Mouse (Mus musculus) E14TG2a.4 (cell line): ENCODE measurements around the gene Dcun1d5.

Source experiments
- H3K27me3 ChIP-seq: 2 replicates; pipeline ENCODE4 v1.6.1; 2014; ENCODE audit warnings: low read length, control low read depth; ENCODE audit not compliant: insufficient read depth
- H3K36me3 ChIP-seq: 2 replicates; pipeline ENCODE4 v1.6.1; 2014; ENCODE audit warnings: low read length, control low read depth; ENCODE audit not compliant: insufficient read depth
- H3K4me1 ChIP-seq: replicated peaks from 2 replicates; pipeline ENCODE4 v1.6.1; 2014; ENCODE audit warnings: low read depth, low read length, control low read depth
- H3K4me3 ChIP-seq: replicated peaks from 2 replicates; pipeline ENCODE4 v1.5.1; 2014; ENCODE audit warnings: mild to moderate bottlenecking, low read length
- H3K9me3 ChIP-seq: 2 replicates; pipeline ENCODE4 v1.6.1; 2014; ENCODE audit warnings: low read length, control low read depth
- CTCF ChIP-seq: conservative IDR thresholded peaks from 2 replicates; pipeline ENCODE4 v1.5.1; 2014; ENCODE audit warnings: low read length
- NANOG ChIP-seq: IDR thresholded peaks from 2 replicates; pipeline ENCODE4 v1.6.1; 2014; ENCODE audit warnings: borderline replicate concordance, low read length, mixed read lengths
- POU5F1 ChIP-seq: IDR thresholded peaks from 2 replicates; pipeline ENCODE4 v1.6.1; 2014; ENCODE audit warnings: low read length, borderline replicate concordance

The Dcun1d5 gene

DNA sequence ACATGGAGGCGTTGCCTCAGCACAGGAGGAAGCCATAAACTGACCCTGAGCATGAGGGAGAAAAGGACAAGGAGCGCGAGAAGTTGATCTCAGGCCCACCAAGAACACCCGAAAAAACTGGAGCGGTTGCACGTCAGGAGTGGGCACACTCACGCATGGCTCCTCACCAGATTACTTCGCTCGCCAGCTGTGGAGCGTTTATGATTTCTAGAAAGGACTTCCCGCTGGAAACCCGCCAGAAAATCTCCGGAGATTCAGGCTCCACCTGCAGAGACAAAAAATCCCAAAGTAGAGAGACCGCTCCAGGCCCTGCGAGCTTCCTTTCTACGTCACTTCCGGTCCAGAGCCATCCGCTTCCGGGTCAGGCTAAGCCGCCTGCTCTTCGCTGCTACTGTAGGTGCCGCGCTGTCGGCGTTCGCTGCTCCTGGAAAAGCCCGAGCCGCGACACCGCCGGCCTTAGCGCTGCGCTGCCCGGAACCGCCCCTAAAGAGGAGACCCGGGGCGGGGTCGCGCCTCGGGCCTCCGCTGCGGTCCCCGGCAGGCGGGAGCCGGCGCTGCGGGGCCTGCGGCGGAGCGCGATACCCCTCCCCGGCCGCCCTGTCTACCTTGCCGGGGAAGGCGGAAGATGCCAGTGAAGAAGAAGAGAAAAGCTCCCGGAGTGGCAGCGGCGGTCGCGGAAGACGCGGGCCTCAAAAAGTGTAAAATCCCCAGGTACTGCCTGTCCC, at the start of gene Dcun1d5, which contains the start of gene Dync2h1:
Dcun1d5 (plus strand) TSS at position 349 of the 725 bp plus-strand sequence.
Dync2h1 (minus strand) TSS at position 275 of the 725 bp plus-strand sequence.
- Histone ChIP-seq H3K4me3 (peak within 1 kb of the TSS; percentile 95), H3K36me3 (peaks cover 29% of the 10 kb centered on the region), H3K27me3 (no peaks in the 10 kb centered on the region), H3K4me1 (peaks cover 32% of the 10 kb centered on the region), H3K9me3 (no peaks in the 10 kb centered on the region)
- no peak for TF ChIP-seq CTCF
- no peak for TF ChIP-seq POU5F1
- no peak for TF ChIP-seq NANOG

- no peaks in the 10 kb centered on the region for H3K9me3 ChIP-seq
- no peak overlapping the region for H3K4me3 ChIP-seq
- no peaks in the 10 kb centered on the region for H3K27me3 ChIP-seq
- no peaks in the 10 kb centered on the region for H3K36me3 ChIP-seq
- no peak for TF ChIP-seq NANOG
- TF ChIP-seq CTCF = no peak
- TF ChIP-seq POU5F1 = no peak
- no peaks in the 10 kb centered on the region for H3K4me1 ChIP-seq
These were observed 29.9 kb upstream of the Dcun1d5 start for GRCm38 (mm10) chr9:7154391-7154790.

- Histone ChIP-seq H3K27me3 (no peaks in the 10 kb centered on the region), H3K4me3 (no peak overlapping the region), H3K9me3 (no peaks in the 10 kb centered on the region), H3K4me1 (no peaks in the 10 kb centered on the region), H3K36me3 (no peaks in the 10 kb centered on the region)
- no peak for TF ChIP-seq CTCF
- no peak for TF ChIP-seq POU5F1
- TF ChIP-seq NANOG = no peak
These were observed 25.7 kb upstream of the Dcun1d5 start for GRCm38 (mm10) chr9:7158605-7159004.

GRCm38 (mm10) chr9:7159718-7160117, 24.6 kb upstream of the Dcun1d5 start:
- H3K27me3 ChIP-seq = no peaks in the 10 kb centered on the region
- no peaks in the 10 kb centered on the region for H3K4me1 ChIP-seq
- H3K9me3 ChIP-seq = no peaks in the 10 kb centered on the region
- H3K36me3 ChIP-seq = no peaks in the 10 kb centered on the region
- TF ChIP-seq CTCF = no peak
- TF ChIP-seq POU5F1 = no peak
- TF ChIP-seq NANOG = no peak
- no peak overlapping the region for H3K4me3 ChIP-seq

DNA sequence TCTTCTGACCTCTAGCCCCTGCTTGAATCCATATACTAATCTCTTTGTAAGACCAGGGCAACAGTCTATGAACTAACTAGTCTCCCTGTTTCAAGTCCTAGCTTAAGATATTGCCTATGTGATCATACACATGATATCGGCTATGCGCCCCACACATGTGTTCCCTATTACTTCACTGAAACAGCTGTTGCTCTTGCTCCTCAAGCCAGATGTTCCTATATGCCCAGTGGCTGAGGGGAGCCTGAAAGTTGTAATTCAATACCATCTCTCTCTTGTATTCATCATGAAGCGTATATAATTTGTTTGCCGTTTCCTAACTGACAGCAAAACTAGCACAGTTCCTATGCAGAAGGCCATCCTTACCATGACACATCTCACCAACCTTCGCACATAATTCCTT, 23.6 kb upstream of the Dcun1d5 start:
- no peaks in the 10 kb centered on the region for H3K9me3 ChIP-seq
- H3K4me1 ChIP-seq = no peaks in the 10 kb centered on the region
- H3K27me3 ChIP-seq = no peaks in the 10 kb centered on the region
- H3K4me3 ChIP-seq = no peak overlapping the region
- H3K36me3 ChIP-seq = no peaks in the 10 kb centered on the region
- TF ChIP-seq CTCF (no peak), NANOG (no peak), POU5F1 (no peak)

DNA sequence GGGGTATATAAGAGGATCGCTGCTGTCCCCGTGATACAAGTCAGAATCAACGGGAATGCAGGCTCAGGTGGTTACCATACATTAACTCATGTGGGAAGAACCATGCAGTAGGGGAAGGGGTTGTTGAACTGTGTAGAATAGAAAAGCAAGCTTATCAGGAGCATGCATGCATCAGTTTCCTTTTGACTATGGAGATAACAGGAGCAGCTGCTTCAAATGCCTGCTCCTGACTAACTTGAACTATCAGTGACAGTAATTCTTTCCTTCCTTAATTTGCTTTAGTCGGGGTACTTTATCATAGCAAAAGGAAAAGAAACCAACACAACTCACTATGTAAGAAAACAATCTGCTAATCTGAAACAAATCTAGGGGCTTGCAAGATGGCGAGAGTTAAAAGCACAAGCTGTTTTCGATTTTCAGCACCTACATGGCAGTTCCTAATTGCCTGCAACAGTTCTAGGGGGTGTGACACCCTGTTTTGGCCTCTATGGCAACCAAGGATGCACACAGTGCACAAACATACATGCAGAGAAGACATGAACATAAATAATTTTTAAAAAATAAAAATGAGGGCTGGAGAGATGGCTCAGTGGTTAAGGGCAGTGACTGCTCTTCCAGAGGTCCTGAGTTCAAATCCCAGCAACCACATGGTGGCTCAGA, 16.9 kb upstream of the Dcun1d5 start:
- Histone ChIP-seq H3K36me3 (0 out of 2 replicates have a peak, but pooled peaks cover 7% of the 10 kb centered on the region), H3K9me3 (no peaks in the 10 kb centered on the region), H3K27me3 (no peaks in the 10 kb centered on the region), H3K4me3 (no peak overlapping the region), H3K4me1 (no peaks in the 10 kb centered on the region)
- no peak for TF ChIP-seq CTCF
- no peak for TF ChIP-seq NANOG
- no peak for TF ChIP-seq POU5F1

DNA sequence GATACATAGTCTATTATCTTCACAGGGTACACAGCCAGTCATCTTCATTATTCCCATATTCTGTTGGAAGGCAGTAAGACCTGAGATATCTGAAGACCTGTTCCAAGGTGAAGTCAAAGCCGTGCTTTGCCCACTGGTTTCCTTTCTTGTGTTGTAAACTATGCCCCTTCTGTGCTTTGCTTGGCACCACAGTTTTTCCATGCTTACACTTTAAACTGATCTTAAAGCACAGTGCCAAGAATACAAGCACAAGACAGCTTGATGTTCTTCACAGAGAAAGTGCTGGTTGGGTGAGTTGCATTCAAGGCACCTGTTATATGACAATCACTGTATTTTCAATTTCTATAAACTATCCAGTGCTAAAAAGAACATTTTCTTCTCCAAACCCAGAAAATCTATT, 10.6 kb upstream of the Dcun1d5 start:
- H3K4me3 ChIP-seq = no peak overlapping the region
- H3K4me1 ChIP-seq = peaks cover 8% of the 10 kb centered on the region
- no peaks in the 10 kb centered on the region for H3K27me3 ChIP-seq
- H3K9me3 ChIP-seq = no peaks in the 10 kb centered on the region
- no peaks in the 10 kb centered on the region for H3K36me3 ChIP-seq
- TF ChIP-seq CTCF (no peak), NANOG (no peak), POU5F1 (no peak)

DNA sequence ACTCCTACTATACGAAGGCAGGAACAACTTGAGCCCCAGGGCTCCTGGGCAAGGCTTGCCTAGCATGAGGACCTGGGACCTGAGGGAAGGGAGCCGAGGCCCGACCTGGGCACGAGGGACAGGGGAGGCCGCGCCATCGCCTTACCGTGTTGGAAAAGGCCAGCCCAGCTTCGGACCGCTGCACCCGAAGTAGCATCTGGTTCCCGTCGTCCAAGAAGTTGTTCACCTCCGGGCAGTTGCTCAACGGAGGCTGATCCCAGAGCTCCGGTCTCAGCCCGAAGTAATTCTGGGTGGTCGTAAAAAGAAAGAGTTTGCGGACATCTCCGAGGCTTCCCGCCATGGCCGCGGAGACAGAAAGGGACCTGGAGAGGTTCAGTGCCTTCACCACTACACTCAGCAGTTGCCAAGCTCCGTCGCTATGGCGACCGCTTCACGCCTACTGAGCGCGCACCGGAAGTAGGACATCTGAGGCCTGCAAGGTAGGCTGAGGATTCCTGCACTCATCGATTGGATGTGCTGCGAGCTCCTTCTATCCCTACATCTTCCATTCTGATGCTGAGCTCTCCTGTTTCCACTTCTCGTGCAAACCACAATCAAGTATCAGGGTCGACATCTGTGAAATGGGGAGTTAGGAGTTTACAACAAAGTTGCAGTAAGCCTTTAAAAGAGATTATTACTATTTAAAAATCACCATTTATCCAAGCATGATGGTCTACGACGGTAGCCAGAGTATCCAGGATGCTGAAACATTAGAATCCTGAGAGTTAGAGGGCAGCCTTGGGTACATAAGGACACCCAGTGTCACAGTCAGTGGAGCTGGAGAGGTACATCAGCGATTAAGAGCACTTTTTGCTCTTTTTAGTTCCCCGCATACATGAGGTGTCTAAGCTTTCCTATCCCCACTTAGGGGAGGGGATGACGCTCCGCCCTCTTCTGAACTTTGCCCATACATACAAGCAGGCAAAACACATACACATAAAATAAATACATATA, 7.4 kb upstream of the Dcun1d5 start:
- H3K4me3 ChIP-seq = peak overlapping the region; percentile 82
- peaks cover 10% of the 10 kb centered on the region for H3K36me3 ChIP-seq
- H3K27me3 ChIP-seq = no peaks in the 10 kb centered on the region
- H3K9me3 ChIP-seq = no peaks in the 10 kb centered on the region
- TF ChIP-seq CTCF = no peak
- TF ChIP-seq POU5F1 = no peak
- no peak for TF ChIP-seq NANOG
- H3K4me1 ChIP-seq = peaks cover 14% of the 10 kb centered on the region
